Mouse (Mus musculus) fibroblast of lung, adult 2 months (primary cell): ENCODE measurements around the gene Gdf2.
A peak's percentile ranks its signal among the peaks of the same experiment; 100 is the strongest.

ENCODE experiments used
- DNase-seq: peaks from one replicate; pipeline ENCODE4 v3.0.0-alpha.2; 2011; ENCODE audit warnings: low read depth

Gdf2 gene

GRCm38 (mm10) chr14:33940739-33941138 is at the start of gene Gdf2:
TSS of gene Gdf2 (plus strand) at chr14:33941039.
- no peak for DNase-seq

- DNase-seq = no peak
Measured at GRCm38 (mm10) chr14:33891507-33891906, 49.3 kb upstream of the Gdf2 start.

- DNase-seq = no peak
Measured at GRCm38 (mm10) chr14:33895777-33896176, 45.1 kb upstream of the Gdf2 start.

GRCm38 (mm10) chr14:33896628-33897300 is 44.1 kb upstream of the Gdf2 start:
- peak; percentile 36 for DNase-seq

GRCm38 (mm10) chr14:33902783-33903182 is 38.1 kb upstream of the Gdf2 start:
- no peak for DNase-seq

- no peak for DNase-seq
Measured at GRCm38 (mm10) chr14:33903199-33903598, 37.6 kb upstream of the Gdf2 start.

GRCm38 (mm10) chr14:33904851-33905250 is 36.0 kb upstream of the Gdf2 start:
- DNase-seq = no peak

GRCm38 (mm10) chr14:33913727-33914126 is 27.1 kb upstream of the Gdf2 start:
- no peak for DNase-seq

- no peak for DNase-seq
Measured at GRCm38 (mm10) chr14:33914206-33914605, 26.6 kb upstream of the Gdf2 start.

- DNase-seq = no peak
Measured at GRCm38 (mm10) chr14:33920727-33921559, 19.9 kb upstream of the Gdf2 start.

- DNase-seq = no peak
Measured at GRCm38 (mm10) chr14:33922771-33923167, 18.1 kb upstream of the Gdf2 start.

GRCm38 (mm10) chr14:33923168-33924070 is 17.4 kb upstream of the Gdf2 start, which contains the start of gene Gdf10:
TSS of gene Gdf10 (plus strand) at chr14:33923587.
- DNase-seq = no peak

- DNase-seq = no peak
Measured at GRCm38 (mm10) chr14:33931853-33932252, 9.0 kb upstream of the Gdf2 start.

GRCm38 (mm10) chr14:33932935-33933703 is 7.7 kb upstream of the Gdf2 start:
- no peak for DNase-seq

- no peak for DNase-seq
Measured at GRCm38 (mm10) chr14:33933778-33934317, 7.0 kb upstream of the Gdf2 start.

GRCm38 (mm10) chr14:33939117-33939516 is 1.7 kb upstream of the Gdf2 start:
- no peak for DNase-seq

GRCm38 (mm10) chr14:33942222-33942621 is 1.4 kb downstream of the Gdf2 start:
- no peak for DNase-seq

GRCm38 (mm10) chr14:33946125-33946524 is 5.3 kb downstream of the Gdf2 start:
- no peak for DNase-seq

- no peak for DNase-seq
Measured at GRCm38 (mm10) chr14:33952233-33952981, 11.6 kb downstream of the Gdf2 start.

- DNase-seq = no peak
Measured at GRCm38 (mm10) chr14:33953761-33954160, 12.9 kb downstream of the Gdf2 start, which contains the start of gene Rbp3. TSS of gene Rbp3 (plus strand) at chr14:33954003.
